ENCODE assay signal across 31 mouse cellular contexts in the genomic region with DNA sequence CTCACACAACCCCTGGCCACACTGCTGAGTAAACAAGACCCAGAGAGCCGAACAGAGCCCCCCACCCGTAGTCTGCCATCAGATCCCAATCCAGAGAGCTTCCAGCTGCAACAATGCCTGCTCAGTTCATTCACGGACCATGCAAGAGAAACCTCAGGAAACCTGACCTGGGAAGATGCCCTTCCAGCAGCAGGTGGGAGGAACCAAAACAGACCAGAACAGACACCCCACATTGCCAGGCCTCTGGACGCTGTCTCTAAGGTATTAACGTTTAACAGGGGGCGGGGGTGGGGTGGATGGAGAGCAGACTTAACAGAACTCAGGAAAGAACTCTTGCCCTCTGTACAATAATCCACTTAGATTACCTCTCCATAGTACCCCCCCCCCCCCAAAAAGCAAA. TPM values are rescaled to one million over a fixed set of nuclear protein-coding genes. Genes with fewer than 3 reads are reported as not detected.
DNase-seq lines count a peak whose midpoint lies in the region; ATAC-seq and TF ChIP-seq lines count a peak whose summit lies in the region.
"Had no signal": no experiment of that assay in that cellular context is flagged by ENCODE, and none has a peak within 500 bp of the region (broad histone marks: within the 10 kb centered on the region; RNA-seq: fewer than 3 reads in every experiment).

No protein-coding gene starts in this region.

- no peak for TF ChIP-seq POLR2A in MEL (IDR thresholded peaks at IDR 0.05; ENCODE audit: control insufficient read depth in 1 of 2, insufficient read depth in 1 of 2, low read depth in 1 of 2, low read length in 2 of 2, poor library complexity in 1 of 2)

- no peaks in the 10 kb centered on the region for H3K9me3 ChIP-seq in midbrain, embryonic 14.5 days (ENCODE audit: control insufficient read depth, low read length)
- H3K9me3 ChIP-seq in midbrain, embryonic 10.5 days (replicated peaks): no peaks in the 10 kb centered on the region
- H3K9me3 ChIP-seq in MEL (replicated peaks; ENCODE audit: insufficient read depth, low read length): no peaks in the 10 kb centered on the region
- H3K9me3 ChIP-seq: embryonic facial prominence, embryonic 10.5 days; embryonic facial prominence, embryonic 15.5 days; forebrain, embryonic 13.5 days; hindbrain, embryonic 12.5 days; limb, embryonic 10.5 days; limb, embryonic 15.5 days; liver, embryonic 13.5 days; midbrain, embryonic 12.5 days; neural tube, embryonic 12.5 days had no signal

- no peak for TF ChIP-seq EP300 in MEL (IDR thresholded peaks at IDR 0.05; ENCODE audit: low read depth in 1 of 2, low read length in 2 of 2)

- H3K27me3 ChIP-seq in midbrain, embryonic 14.5 days (ENCODE audit: control insufficient read depth, insufficient read depth, low read length): 0 out of 2 replicates have a peak, but pooled peaks cover 8% of the 10 kb centered on the region
- peaks cover 36% of the 10 kb centered on the region for H3K27me3 ChIP-seq in midbrain, embryonic 10.5 days (ENCODE audit: low read depth, poor library complexity, severe bottlenecking)
- H3K27me3 ChIP-seq in MEL (ENCODE audit: control insufficient read depth in 1 of 2, insufficient read depth in 2 of 2, low read length in 2 of 2): no peaks in the 10 kb centered on the region

- no peak overlapping the region for H3K9ac ChIP-seq in midbrain, embryonic 14.5 days (replicated peaks; ENCODE audit: low read length)
- peak overlapping the region; percentile 47 for H3K9ac ChIP-seq in MEL (ENCODE audit: control insufficient read depth, low read depth, low read length, poor library complexity, severe bottlenecking)
- H3K9ac ChIP-seq: embryonic facial prominence, embryonic 15.5 days; forebrain, embryonic 13.5 days; hindbrain, embryonic 12.5 days; limb, embryonic 15.5 days; liver, embryonic 13.5 days; midbrain, embryonic 12.5 days; neural tube, embryonic 12.5 days had no signal

- 0 out of 2 replicates have a peak overlapping the region, but pooled peaks have one; percentile 12 for H3K4me2 ChIP-seq in midbrain, embryonic 14.5 days (ENCODE audit: low read length)
- H3K4me2 ChIP-seq: embryonic facial prominence, embryonic 15.5 days; forebrain, embryonic 13.5 days; hindbrain, embryonic 12.5 days; limb, embryonic 15.5 days; liver, embryonic 13.5 days; midbrain, embryonic 12.5 days; neural tube, embryonic 12.5 days had no signal

- 33% methylated on average over 6 of the region's 6 CpGs for WGBS in midbrain, embryonic 14.5 days
- WGBS in midbrain, embryonic 10.5 days: 31% methylated on average over 6 of the region's 6 CpGs

- no peak for TF ChIP-seq CTCF in MEL (IDR thresholded peaks at IDR 0.05 in 2 of 3, conservative IDR thresholded peaks at IDR 0.05 in 1 of 3; ENCODE audit: control insufficient read depth in 1 of 3, insufficient read depth in 1 of 3, low read depth in 2 of 3, low read length in 3 of 3, poor library complexity in 1 of 3, severe bottlenecking in 1 of 3)

- H3K4me3 ChIP-seq in midbrain, embryonic 14.5 days (replicated peaks; ENCODE audit: low read depth, low read length): no peak overlapping the region
- no peak overlapping the region for H3K4me3 ChIP-seq in midbrain, embryonic 10.5 days
- H3K4me3 ChIP-seq in MEL (ENCODE audit: control insufficient read depth in 1 of 2, insufficient read depth in 1 of 2, low read depth in 2 of 2, low read length in 2 of 2): peak overlapping the region; percentile 41 to 44
- H3K4me3 ChIP-seq: embryonic facial prominence, embryonic 10.5 days; embryonic facial prominence, embryonic 15.5 days; forebrain, embryonic 13.5 days; hindbrain, embryonic 12.5 days; limb, embryonic 10.5 days; limb, embryonic 15.5 days; liver, embryonic 13.5 days; midbrain, embryonic 12.5 days; neural tube, embryonic 12.5 days had no signal

- H3K36me3 ChIP-seq in midbrain, embryonic 14.5 days (ENCODE audit: control insufficient read depth, insufficient read depth, low read length): no peaks in the 10 kb centered on the region
- no peaks in the 10 kb centered on the region for H3K36me3 ChIP-seq in midbrain, embryonic 10.5 days
- peaks cover 0 to 48% of the 10 kb centered on the region in 2 experiments; a peak in 3 of 4 replicates for H3K36me3 ChIP-seq in MEL (ENCODE audit: control insufficient read depth in 1 of 2, insufficient read depth in 2 of 2, low read length in 2 of 2)
- H3K36me3 ChIP-seq: embryonic facial prominence, embryonic 10.5 days; embryonic facial prominence, embryonic 15.5 days; G1E; hindbrain, embryonic 12.5 days; limb, embryonic 10.5 days; limb, embryonic 15.5 days; liver, embryonic 13.5 days; midbrain, embryonic 12.5 days; neural tube, embryonic 12.5 days had no signal

- H3K4me1 ChIP-seq in midbrain, embryonic 14.5 days (ENCODE audit: control insufficient read depth, insufficient read depth, low read length): peaks cover 7% of the 10 kb centered on the region
- H3K4me1 ChIP-seq in midbrain, embryonic 10.5 days: peaks cover 34% of the 10 kb centered on the region
- H3K4me1 ChIP-seq in MEL (ENCODE audit: control insufficient read depth in 1 of 2, insufficient read depth in 2 of 2, low read length in 2 of 2): peaks cover 22 to 47% of the 10 kb centered on the region in 2 experiments

- no peak overlapping the region for H3K27ac ChIP-seq in midbrain, embryonic 14.5 days (replicated peaks; ENCODE audit: low read depth, low read length)
- H3K27ac ChIP-seq in midbrain, embryonic 10.5 days (replicated peaks): no peak overlapping the region
- peak overlapping the region; percentile 98 for H3K27ac ChIP-seq in MEL (ENCODE audit: control insufficient read depth, low read depth, low read length)
- H3K27ac ChIP-seq: embryonic facial prominence, embryonic 10.5 days; embryonic facial prominence, embryonic 15.5 days; forebrain, embryonic 13.5 days; hindbrain, embryonic 12.5 days; limb, embryonic 10.5 days; limb, embryonic 15.5 days; liver, embryonic 13.5 days; macrophage; midbrain, embryonic 12.5 days; neural tube, embryonic 12.5 days had no signal

- peak; percentile 7 for DNase-seq in embryo, embryonic 11 days
- no peak for DNase-seq in embryo, embryonic 10.5 days (ENCODE audit: low spot score)
- DNase-seq in kidney, adult 9 months: peak; percentile 72
- DNase-seq in kidney, postnatal 4 days: no peak
- no peak for DNase-seq in midbrain, embryonic 14.5 days
- no peak for DNase-seq in midbrain, embryonic 10.5 days (ENCODE audit: low spot score)
- DNase-seq in MEL (ENCODE audit: low read depth, low spot score): no peak
- DNase-seq in yolk sac, embryonic 10.5 days (ENCODE audit: low spot score): no peak
- DNase-seq: adrenal gland, postnatal 14 days; cerebellum, adult 11 months; cerebellum, postnatal 10 days; gastrocnemius, postnatal 14 days; heart, postnatal 36 days; layer of hippocampus, adult 9-11 months; liver, embryonic 13.5 days; lung, adult 18-20 months; lung, postnatal 10 days; retina, postnatal 1 day; right cerebral cortex, postnatal 14 days; thymus, postnatal 4 days had no signal

- no peak for ATAC-seq in midbrain, embryonic 14.5 days (ENCODE audit: low FRiP score, low TSS enrichment)
- ATAC-seq: forebrain, embryonic 13.5 days; intestine, postnatal 0 days had no signal

- no peak for TF ChIP-seq RAD21 in MEL (IDR thresholded peaks at IDR 0.05; ENCODE audit: low read depth, low read length)

- H3K79me2 ChIP-seq in MEL (ENCODE audit: control insufficient read depth, insufficient read depth, low read length, poor library complexity): peaks cover 35% of the 10 kb centered on the region

TF ChIP-seq in MEL, 35 proteins besides CTCF, POLR2A, EP300 and RAD21:
- TF ChIP-seq ETS1 (IDR thresholded peaks at IDR 0.05; ENCODE audit: low read depth, low read length) (no peak), MYB (IDR thresholded peaks at IDR 0.05; ENCODE audit: low read depth, low read length) (no peak), GABPA (IDR thresholded peaks at IDR 0.05; ENCODE audit: low read depth, low read length) (no peak), CHD1 (IDR thresholded peaks at IDR 0.05; ENCODE audit: low read depth, low read length) (no peak), ZKSCAN1 (IDR thresholded peaks at IDR 0.05; ENCODE audit: low read depth, low read length) (no peak), UBTF (IDR thresholded peaks at IDR 0.05; ENCODE audit: borderline replicate concordance, insufficient read depth, low read depth, low read length) (no peak), MXI1 (IDR thresholded peaks at IDR 0.05; ENCODE audit: low read depth, low read length) (no peak), GATA1 (IDR thresholded peaks at IDR 0.05; ENCODE audit: low read depth, low read length) (no peak), MAZ (IDR thresholded peaks at IDR 0.05; ENCODE audit: low read depth, low read length) (no peak), MAX (IDR thresholded peaks at IDR 0.05; ENCODE audit: low read length) (no peak), ELF1 (IDR thresholded peaks at IDR 0.05; ENCODE audit: low read depth, low read length) (no peak), POLR2AphosphoS5 (IDR thresholded peaks at IDR 0.05; ENCODE audit: borderline replicate concordance, low read depth, low read length) (no peak), SIN3A (IDR thresholded peaks at IDR 0.05; ENCODE audit: low read length) (no peak)

RNA-seq across cellular contexts. Expression of gene Slco3a1, which starts 4.9 kb away (rescaled TPM):
- polyA plus RNA-seq in midbrain, embryonic 14.5 days (2014; fragmentation: Nextera tagmentation; extraction: Ambion mirVana): 18.9 and 25.4 TPM in 2 replicates
- polyA plus RNA-seq in midbrain, embryonic 10.5 days (2016; fragmentation: Nextera tagmentation; extraction: Ambion mirVana): 7.0 and 9.1 TPM in 2 replicates
- total RNA-seq in MEL (2012; rRNA removed): 17.6 and 18.0 TPM in 2 replicates
- polyA plus RNA-seq in MEL (2012; ENCODE audit: insufficient read depth in 1 of 2, insufficient read length in 2 of 2, low read depth in 1 of 2, low replicate concordance in 2 of 2, missing spikeins in 1 of 2): 10 to 100 TPM in 1 of 2 experiments, not detected in 1; 20.9 TPM
- polyA plus RNA-seq: G1E had no signal

Comparison
In these comparisons a context has a peak if more than half of its experiments do, and no peak if none do; other contexts are left out.
1. DNase-seq: peak in embryo, embryonic 11 days (single experiment) and kidney, adult 9 months (single experiment); none in embryo, embryonic 10.5 days (single experiment), kidney, postnatal 4 days (0 of 2), midbrain, embryonic 14.5 days (single experiment), midbrain, embryonic 10.5 days (single experiment), MEL (single experiment) and yolk sac, embryonic 10.5 days (single experiment).
2. H3K4me3 ChIP-seq: peak in MEL (2 of 2); none in midbrain, embryonic 14.5 days (single experiment) and midbrain, embryonic 10.5 days (single experiment).